Mouse (Mus musculus): ENCODE measurements around the gene Stx1b. TPM values are rescaled to one million over a fixed set of nuclear protein-coding genes. Genes with fewer than 3 reads are reported as not detected.

Gene Stx1b
- total and polyA plus RNA-seq, 3 experiments: 0.02 to 0.16 (median 0.15) TPM

- TF ChIP-seq GATA1 (IDR thresholded peaks at IDR 0.05; ENCODE audit: borderline replicate concordance, low read length) (no peak), GATA2 (IDR thresholded peaks at IDR 0.05; ENCODE audit: borderline replicate concordance, low read depth, low read length) (no peak), TAL1 (conservative IDR thresholded peaks at IDR 0.05; ENCODE audit: low read depth, low read length) (no peak), POLR2AphosphoS5 (IDR thresholded peaks at IDR 0.05; ENCODE audit: insufficient replicate concordance, low read depth, low read length) (no peak), CTCF (IDR thresholded peaks at IDR 0.05; ENCODE audit: low read depth, low read length) (no peak)
- peaks cover 66% of the 10 kb centered on the region for H3K36me3 ChIP-seq (replicated peaks)
- DNase-seq (ENCODE audit: low spot score) (peak; percentile 54), ATAC-seq (ENCODE audit: extremely low read depth, insufficient number of reproducible peaks, low FRiP score, poor library complexity, severe bottlenecking) (peak; percentile 45)
- H3K4me1 ChIP-seq (ENCODE audit: insufficient read depth, low read depth, low read length): peaks cover 80% of the 10 kb centered on the region
- H3K27me3 ChIP-seq (ENCODE audit: insufficient read depth, low read length): no peaks in the 10 kb centered on the region
- H3K4me3 ChIP-seq (ENCODE audit: low read depth, low read length): peak overlapping the region; percentile 84
- H3K9me3 ChIP-seq (replicated peaks): no peaks in the 10 kb centered on the region
These were observed 55.3 kb downstream of the Stx1b start for GRCm38 (mm10) chr7:127768997-127769593.

DNA sequence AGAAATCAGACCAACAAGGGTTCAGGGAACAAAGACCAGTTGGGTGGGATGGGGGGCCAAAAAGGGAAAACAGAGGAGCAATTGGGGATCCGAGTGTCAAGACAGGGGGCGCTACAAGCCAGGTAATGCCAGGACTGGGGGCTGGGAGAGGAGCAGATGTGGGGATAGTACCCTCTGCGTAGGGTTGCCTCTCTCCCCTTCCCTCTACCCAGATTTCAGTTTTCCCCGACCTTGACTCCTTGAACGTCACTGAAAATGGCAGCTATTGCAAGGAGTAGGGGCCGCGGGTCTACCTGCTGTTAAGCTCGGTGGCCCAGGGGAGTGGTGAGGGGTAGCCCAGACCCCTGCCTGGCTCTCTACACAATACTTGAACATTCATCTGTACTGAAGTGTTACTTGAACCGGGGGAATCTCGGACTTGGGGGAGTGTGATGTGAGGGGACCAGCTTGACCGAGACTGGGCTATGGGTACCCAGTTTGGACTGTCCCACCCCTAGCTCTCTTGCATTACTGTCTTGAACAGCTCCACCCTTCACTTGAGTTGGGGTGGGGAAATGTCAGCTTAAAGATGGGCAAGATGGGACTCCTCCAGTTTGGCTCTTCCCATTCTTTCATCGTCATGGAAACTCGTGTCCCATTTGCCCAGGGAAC is 55.9 kb downstream of the Stx1b start:
- DNase-seq (ENCODE audit: low spot score) (no peak), ATAC-seq (ENCODE audit: extremely low read depth, insufficient number of reproducible peaks, low FRiP score, poor library complexity, severe bottlenecking) (no peak)
- TF ChIP-seq CTCF (IDR thresholded peaks at IDR 0.05; ENCODE audit: low read depth, low read length): no peak
- no peak for TF ChIP-seq GATA1 (IDR thresholded peaks at IDR 0.05; ENCODE audit: borderline replicate concordance, low read length)
- TF ChIP-seq TAL1 (conservative IDR thresholded peaks at IDR 0.05; ENCODE audit: low read depth, low read length): no peak
- no peak for TF ChIP-seq POLR2AphosphoS5 (IDR thresholded peaks at IDR 0.05; ENCODE audit: insufficient replicate concordance, low read depth, low read length)
- TF ChIP-seq GATA2 (IDR thresholded peaks at IDR 0.05; ENCODE audit: borderline replicate concordance, low read depth, low read length): no peak
- no peaks in the 10 kb centered on the region for H3K9me3 ChIP-seq (replicated peaks)
- peaks cover 79% of the 10 kb centered on the region for H3K4me1 ChIP-seq (ENCODE audit: insufficient read depth, low read depth, low read length)
- H3K36me3 ChIP-seq (replicated peaks): peaks cover 64% of the 10 kb centered on the region
- peak overlapping the region; percentile 84; the same call in 1 of the 2 replicates for H3K4me3 ChIP-seq (ENCODE audit: low read depth, low read length)
- no peaks in the 10 kb centered on the region for H3K27me3 ChIP-seq (ENCODE audit: insufficient read depth, low read length)

DNA sequence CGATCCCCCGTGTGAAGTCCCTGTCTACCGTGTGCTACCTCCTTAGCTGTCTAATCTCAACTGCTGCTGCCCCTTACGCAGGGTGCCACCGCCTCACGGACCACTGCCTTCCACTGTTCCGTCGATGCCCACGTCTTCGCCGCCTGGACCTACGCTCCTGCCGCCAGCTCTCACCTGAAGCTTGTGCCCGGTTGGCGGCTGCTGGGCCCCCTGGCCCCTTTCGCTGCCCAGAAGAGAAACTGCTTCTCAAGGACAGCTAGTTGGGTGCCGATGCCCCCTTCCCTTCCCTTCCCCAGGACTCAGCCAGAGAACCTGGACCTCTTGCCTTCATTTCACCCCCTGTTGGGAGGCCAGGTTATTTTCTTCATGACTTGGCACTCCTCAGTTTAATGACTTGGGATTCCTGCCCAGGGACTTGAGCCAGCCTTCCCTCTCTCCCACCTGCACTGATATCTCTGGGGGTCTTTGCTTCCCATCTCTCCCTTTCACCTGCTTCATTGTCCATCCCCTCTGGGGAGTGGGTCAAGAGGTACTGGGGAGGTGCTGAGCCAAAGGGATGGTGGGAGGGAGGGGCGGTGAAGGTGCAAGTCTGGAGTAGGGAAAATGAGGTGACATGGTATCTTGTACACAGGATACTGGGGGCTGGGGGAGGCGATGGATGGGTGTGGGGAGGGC is 56.5 kb downstream of the Stx1b start:
- Histone ChIP-seq H3K4me3 (ENCODE audit: low read depth, low read length) (peak overlapping the region; percentile 72), H3K9me3 (replicated peaks) (no peaks in the 10 kb centered on the region), H3K27me3 (ENCODE audit: insufficient read depth, low read length) (no peaks in the 10 kb centered on the region), H3K36me3 (replicated peaks) (peaks cover 62% of the 10 kb centered on the region), H3K4me1 (ENCODE audit: insufficient read depth, low read depth, low read length) (peaks cover 74% of the 10 kb centered on the region)
- DNase-seq (ENCODE audit: low spot score): no peak
- ATAC-seq (ENCODE audit: extremely low read depth, insufficient number of reproducible peaks, low FRiP score, poor library complexity, severe bottlenecking): no peak
- TF ChIP-seq POLR2AphosphoS5 (IDR thresholded peaks at IDR 0.05; ENCODE audit: insufficient replicate concordance, low read depth, low read length) (no peak), CTCF (IDR thresholded peaks at IDR 0.05; ENCODE audit: low read depth, low read length) (no peak), GATA1 (IDR thresholded peaks at IDR 0.05; ENCODE audit: borderline replicate concordance, low read length) (no peak), TAL1 (conservative IDR thresholded peaks at IDR 0.05; ENCODE audit: low read depth, low read length) (no peak), GATA2 (IDR thresholded peaks at IDR 0.05; ENCODE audit: borderline replicate concordance, low read depth, low read length) (no peak)

DNA sequence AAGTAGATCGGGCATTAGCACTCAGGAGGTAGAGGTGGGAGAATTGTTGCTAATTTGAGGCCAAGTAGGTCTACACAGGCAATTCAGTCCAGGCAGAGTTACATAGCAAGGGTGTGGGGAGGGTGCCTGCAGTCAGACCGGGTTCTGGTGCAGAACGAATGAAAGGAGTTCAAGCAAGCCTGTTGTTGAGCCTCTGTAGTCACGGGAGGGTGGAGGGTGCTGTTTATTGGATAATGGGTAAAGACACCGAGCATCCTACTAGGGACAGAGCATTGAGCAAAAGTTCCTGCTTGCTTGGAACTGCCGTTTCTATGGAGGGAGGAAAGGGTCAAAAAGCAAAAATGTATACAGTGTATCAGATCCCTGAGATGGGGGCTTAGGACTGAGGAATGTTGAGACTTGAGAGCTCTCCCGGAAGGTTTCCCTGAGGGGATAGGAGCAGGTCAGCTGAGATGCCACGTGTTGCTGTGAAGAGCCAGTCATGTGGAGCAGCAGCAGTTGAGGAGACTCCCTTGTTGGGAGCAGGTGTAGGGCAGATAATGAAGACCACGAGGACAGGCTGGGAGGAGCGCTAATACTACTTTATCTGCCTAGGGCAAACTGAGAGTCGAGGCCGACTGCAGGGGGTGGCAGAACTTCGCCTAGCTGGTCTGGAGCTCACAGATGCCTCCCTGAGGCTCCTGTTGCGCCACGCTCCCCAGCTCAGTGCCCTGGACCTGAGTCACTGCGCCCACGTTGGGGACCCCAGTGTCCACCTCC is 57.3 kb downstream of the Stx1b start:
- peak overlapping the region; percentile 72 for H3K4me3 ChIP-seq (ENCODE audit: low read depth, low read length)
- peaks cover 69% of the 10 kb centered on the region for H3K4me1 ChIP-seq (ENCODE audit: insufficient read depth, low read depth, low read length)
- H3K9me3 ChIP-seq (replicated peaks): no peaks in the 10 kb centered on the region
- peaks cover 65% of the 10 kb centered on the region for H3K36me3 ChIP-seq (replicated peaks)
- DNase-seq (ENCODE audit: low spot score): peak; percentile 62
- TF ChIP-seq GATA1 (IDR thresholded peaks at IDR 0.05; ENCODE audit: borderline replicate concordance, low read length) (no peak), POLR2AphosphoS5 (IDR thresholded peaks at IDR 0.05; ENCODE audit: insufficient replicate concordance, low read depth, low read length) (no peak), GATA2 (IDR thresholded peaks at IDR 0.05; ENCODE audit: borderline replicate concordance, low read depth, low read length) (no peak), TAL1 (conservative IDR thresholded peaks at IDR 0.05; ENCODE audit: low read depth, low read length) (peak; percentile 43), CTCF (IDR thresholded peaks at IDR 0.05; ENCODE audit: low read depth, low read length) (no peak)
- no peaks in the 10 kb centered on the region for H3K27me3 ChIP-seq (ENCODE audit: insufficient read depth, low read length)
- ATAC-seq (ENCODE audit: extremely low read depth, insufficient number of reproducible peaks, low FRiP score, poor library complexity, severe bottlenecking): peak; percentile 65

- DNase-seq (ENCODE audit: low spot score) (no peak), ATAC-seq (ENCODE audit: extremely low read depth, insufficient number of reproducible peaks, low FRiP score, poor library complexity, severe bottlenecking) (no peak)
- Histone ChIP-seq H3K4me3 (ENCODE audit: low read depth, low read length) (no peak overlapping the region), H3K27me3 (ENCODE audit: insufficient read depth, low read length) (no peaks in the 10 kb centered on the region), H3K4me1 (ENCODE audit: insufficient read depth, low read depth, low read length) (peaks cover 60% of the 10 kb centered on the region), H3K36me3 (replicated peaks) (peaks cover 59% of the 10 kb centered on the region), H3K9me3 (replicated peaks) (no peaks in the 10 kb centered on the region)
- no peak for TF ChIP-seq POLR2AphosphoS5 (IDR thresholded peaks at IDR 0.05; ENCODE audit: insufficient replicate concordance, low read depth, low read length)
- no peak for TF ChIP-seq GATA2 (IDR thresholded peaks at IDR 0.05; ENCODE audit: borderline replicate concordance, low read depth, low read length)
- TF ChIP-seq CTCF (IDR thresholded peaks at IDR 0.05; ENCODE audit: low read depth, low read length): no peak
- TF ChIP-seq GATA1 (IDR thresholded peaks at IDR 0.05; ENCODE audit: borderline replicate concordance, low read length): no peak
- TF ChIP-seq TAL1 (conservative IDR thresholded peaks at IDR 0.05; ENCODE audit: low read depth, low read length): no peak
These were observed 58.6 kb downstream of the Stx1b start for GRCm38 (mm10) chr7:127765756-127766155.
